Mouse (Mus musculus) hindbrain, postnatal 0 days (tissue): ENCODE measurements at regions not wholly inside any gene's neighbourhood (a gene's known extent, or its start where the extent isn't known, plus 50 kb on each side); places are given as distances from the start of the nearest gene placed in this dataset.

Source experiments
- ATAC-seq: fragments of 200-750 bp; cut with Nextera tagmentation; 2 replicates; pipeline ENCODE4 v1.8.0; 2017; ENCODE audit warnings: mild to moderate bottlenecking, moderate TSS enrichment, moderate library complexity
- DNase-seq: peaks from one replicate; pipeline ENCODE4 v3.0.0-alpha.2; 2015; ENCODE audit warnings: low spot score
- H3K27ac ChIP-seq: fragments of 300-500 bp; sonication (generic); 2 replicates; pipeline ENCODE4 v1.5.1; 2014; ENCODE audit warnings: mild to moderate bottlenecking
- H3K27me3 ChIP-seq: fragments of 300-500 bp; sonication (generic); 2 replicates; pipeline ENCODE4 v1.6.1; 2014; ENCODE audit warnings: low read length, mixed read lengths; ENCODE audit not compliant: insufficient read depth
- H3K36me3 ChIP-seq: fragments of 300-500 bp; sonication (generic); 2 replicates; pipeline ENCODE4 v1.6.1; 2014; ENCODE audit warnings: low read length, mixed read lengths; ENCODE audit not compliant: insufficient read depth
- H3K4me1 ChIP-seq: fragments of 300-500 bp; sonication (generic); 2 replicates; pipeline ENCODE4 v1.6.1; 2014; ENCODE audit warnings: antibody characterized with exemption, low read length, mixed read lengths; ENCODE audit not compliant: insufficient read depth
- H3K4me2 ChIP-seq: fragments of 300-500 bp; sonication (generic); 2 replicates; pipeline ENCODE4 v1.6.1; 2014; ENCODE audit warnings: low read depth, mild to moderate bottlenecking, low read length, moderate library complexity, mixed read lengths
- H3K4me3 ChIP-seq: fragments of 300-500 bp; sonication (generic); 2 replicates; pipeline ENCODE4 v1.5.1; 2014; ENCODE audit warnings: low read length
- H3K9ac ChIP-seq: fragments of 300-500 bp; sonication (generic); replicated peaks from 2 replicates; pipeline ENCODE4 v1.6.1; 2014; ENCODE audit warnings: mild to moderate bottlenecking, low read length, moderate library complexity, mixed read lengths
- H3K9me3 ChIP-seq: fragments of 300-500 bp; sonication (generic); 2 replicates; pipeline ENCODE4 v1.6.1; 2016; ENCODE audit warnings: low read length, mixed read lengths
- CTCF ChIP-seq: IDR thresholded peaks from 2 replicates; pipeline ENCODE4 v1.5.1; 2016; ENCODE audit warnings: antibody characterized with exemption, control low read depth, low read depth
- WGBS: fragments of 180-500 bp; shearing (Covaris S2); extraction: QIAGEN DNeasy Blood & Tissue Kit; methylation state at CpG from one replicate; pipeline ENCODE4 v1.1.7; 2014; 5-methylcytosine and 5-hydroxymethylcytosine counted together

DNA sequence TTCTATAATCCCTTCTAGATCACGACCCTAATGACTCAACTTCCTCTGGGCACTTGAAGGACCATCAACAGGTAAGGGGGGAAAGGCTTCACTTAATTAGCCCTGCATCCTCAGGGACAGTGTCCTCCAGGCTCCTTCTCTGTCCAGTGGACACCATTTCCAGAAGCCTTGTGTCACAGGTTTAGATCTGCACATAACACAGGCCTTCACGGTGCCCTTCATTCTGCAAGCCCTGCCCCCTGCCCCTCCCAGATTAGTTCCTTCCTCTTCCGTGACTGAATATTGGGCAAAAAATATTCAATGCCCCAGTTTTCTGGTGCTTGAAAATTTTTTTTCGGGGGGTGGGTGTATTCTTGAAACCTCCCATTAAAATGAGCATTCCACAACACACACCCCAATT, 92.9 kb downstream of the Gas1 start:
- no peaks in the 10 kb centered on the region for H3K27me3 ChIP-seq
- no peak overlapping the region for H3K27ac ChIP-seq
- no peak overlapping the region for H3K4me3 ChIP-seq
- DNase-seq (no peak), ATAC-seq (no peak)
- no peak overlapping the region for H3K9ac ChIP-seq
- no peaks in the 10 kb centered on the region for H3K9me3 ChIP-seq
- H3K4me2 ChIP-seq: no peak overlapping the region
- 64% methylated on average over 4 of the region's 4 CpGs for WGBS
- no peaks in the 10 kb centered on the region for H3K4me1 ChIP-seq
- TF ChIP-seq CTCF: no peak
- no peaks in the 10 kb centered on the region for H3K36me3 ChIP-seq

DNA sequence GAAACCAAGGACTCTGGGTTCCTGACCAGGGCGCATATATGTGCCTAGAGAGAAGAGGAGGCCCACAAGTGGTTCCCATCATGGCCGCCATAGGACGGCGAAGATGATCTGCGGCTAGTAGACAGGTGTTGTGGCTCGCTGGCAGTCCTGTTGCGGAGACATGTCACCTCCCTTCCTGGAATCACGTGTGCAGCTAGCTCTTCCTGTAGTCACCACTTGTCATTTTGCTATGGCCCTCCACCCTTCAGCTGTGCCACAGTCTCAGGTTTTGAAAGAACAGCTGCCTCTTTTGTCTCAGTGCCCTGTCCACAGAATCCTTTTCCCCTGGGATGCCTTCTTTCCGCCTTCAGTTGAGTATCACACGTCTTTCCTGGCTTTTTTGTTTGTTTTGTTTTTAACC, 97.1 kb downstream of the Gas1 start:
- DNase-seq: no peak
- 83% methylated on average over 10 of the region's 10 CpGs for WGBS
- H3K4me1 ChIP-seq: 0 out of 2 replicates have a peak, but pooled peaks cover 3% of the 10 kb centered on the region
- H3K27ac ChIP-seq: no peak overlapping the region
- no peak overlapping the region for H3K4me2 ChIP-seq
- H3K9me3 ChIP-seq: no peaks in the 10 kb centered on the region
- no peak overlapping the region for H3K4me3 ChIP-seq
- no peaks in the 10 kb centered on the region for H3K36me3 ChIP-seq
- ATAC-seq: no peak
- no peak for TF ChIP-seq CTCF
- no peak overlapping the region for H3K9ac ChIP-seq
- no peaks in the 10 kb centered on the region for H3K27me3 ChIP-seq

DNA sequence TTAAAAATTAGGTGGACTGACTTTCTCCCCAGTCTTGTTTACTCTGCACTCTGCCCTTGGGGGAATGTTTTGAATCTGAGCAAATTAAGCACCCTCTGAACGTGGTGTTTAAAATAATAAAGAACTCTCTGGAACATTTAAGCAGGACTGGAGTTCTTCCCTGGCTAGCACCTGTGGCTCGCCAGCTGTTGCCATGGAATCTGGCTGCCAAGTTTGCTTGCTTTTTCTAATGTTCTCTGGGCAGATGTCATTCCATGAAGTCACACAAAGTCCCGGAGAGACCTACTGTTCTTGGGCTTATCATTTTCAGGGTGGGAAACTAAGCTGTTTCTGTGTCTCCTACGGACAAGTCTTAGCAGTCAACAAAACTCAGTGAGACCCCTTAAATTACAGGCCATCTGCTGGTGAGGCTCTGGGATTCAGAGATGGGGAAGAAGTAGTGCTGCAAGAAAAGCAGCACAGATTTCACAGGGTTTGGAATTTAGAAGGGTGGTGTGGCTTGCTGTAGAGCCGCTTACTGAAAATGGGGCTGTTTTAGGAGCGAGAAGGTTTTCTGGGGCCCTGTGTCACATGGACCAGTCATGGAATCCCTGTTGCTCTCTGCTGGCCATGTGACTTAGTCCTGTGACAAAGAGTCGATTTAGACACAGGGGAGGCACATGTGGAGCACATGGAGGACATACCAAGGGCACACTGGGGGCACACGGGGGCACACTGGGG, 98.7 kb downstream of the Gas1 start:
- DNase-seq: peak; percentile 26
- Histone ChIP-seq H3K4me1 (0 out of 2 replicates have a peak, but pooled peaks cover 3% of the 10 kb centered on the region), H3K27me3 (no peaks in the 10 kb centered on the region), H3K4me2 (no peak overlapping the region), H3K4me3 (no peak overlapping the region), H3K9me3 (no peaks in the 10 kb centered on the region), H3K36me3 (no peaks in the 10 kb centered on the region), H3K9ac (no peak overlapping the region), H3K27ac (no peak overlapping the region)
- 66% methylated on average over 8 of the region's 8 CpGs for WGBS
- no peak for TF ChIP-seq CTCF
- no peak for ATAC-seq

DNA sequence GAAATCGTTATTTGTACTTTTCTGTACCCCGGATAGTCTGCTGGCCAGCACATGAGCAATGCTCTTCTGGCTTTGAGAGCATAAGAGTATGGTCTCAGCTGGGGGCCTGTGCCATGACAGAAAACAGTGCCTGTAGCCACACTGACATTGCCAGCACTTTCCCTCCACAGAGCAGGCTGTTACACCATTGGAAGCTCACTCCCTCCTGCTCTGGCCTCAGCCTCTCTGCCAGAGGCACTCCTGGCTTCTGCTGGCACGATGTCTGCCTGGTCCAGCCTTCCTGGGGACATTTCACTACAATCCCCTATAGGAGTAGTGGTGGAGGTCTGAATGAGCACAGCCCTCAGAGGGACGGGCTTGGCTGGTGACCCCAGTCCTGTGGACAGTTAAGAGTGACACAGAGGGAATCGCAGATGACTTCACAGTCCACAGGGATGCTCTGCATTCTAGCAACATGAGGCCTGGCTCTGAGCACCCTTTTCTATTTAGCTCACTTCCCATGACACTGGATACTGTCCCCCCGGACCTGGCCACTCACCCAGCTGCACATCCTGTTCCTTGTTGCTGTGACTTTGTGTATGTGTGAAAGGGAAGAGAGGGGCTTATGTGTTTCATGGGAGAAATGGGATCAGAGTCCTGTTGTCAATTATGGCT, 100.9 kb downstream of the Gas1 start:
- TF ChIP-seq CTCF: no peak
- DNase-seq: peak; percentile 57
- Histone ChIP-seq H3K4me2 (no peak overlapping the region), H3K27me3 (no peaks in the 10 kb centered on the region), H3K36me3 (no peaks in the 10 kb centered on the region), H3K4me1 (0 out of 2 replicates have a peak, but pooled peaks cover 3% of the 10 kb centered on the region), H3K9ac (no peak overlapping the region), H3K27ac (no peak overlapping the region), H3K9me3 (no peaks in the 10 kb centered on the region), H3K4me3 (no peak overlapping the region)
- WGBS: 35% methylated on average over 6 of the region's 6 CpGs
- ATAC-seq: peak; percentile 67

DNA sequence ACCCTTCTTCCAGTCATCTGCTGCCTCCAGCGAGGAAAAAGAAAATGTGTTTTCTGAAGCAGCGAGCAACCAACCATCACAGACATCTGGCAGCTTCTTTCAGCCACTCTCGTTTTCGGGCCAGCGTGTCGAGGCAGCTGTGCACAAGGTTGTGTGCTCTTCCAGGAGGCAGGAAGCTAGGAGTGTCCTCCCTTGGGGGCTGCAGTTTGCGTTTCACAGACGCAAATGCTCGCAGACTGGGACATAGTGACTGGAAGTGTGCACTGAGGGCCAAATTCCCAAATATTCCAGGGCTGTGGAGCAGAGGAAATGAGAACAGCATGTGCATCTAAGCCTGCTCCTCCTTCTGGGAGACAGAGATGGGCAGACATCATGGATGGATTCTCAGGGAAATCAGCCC, 105.6 kb downstream of the Gas1 start:
- TF ChIP-seq CTCF: no peak; the same call in 1 of the 2 replicates
- Histone ChIP-seq H3K27ac (no peak overlapping the region), H3K9me3 (no peaks in the 10 kb centered on the region), H3K27me3 (no peaks in the 10 kb centered on the region), H3K4me1 (no peaks in the 10 kb centered on the region), H3K36me3 (no peaks in the 10 kb centered on the region), H3K9ac (no peak overlapping the region), H3K4me3 (no peak overlapping the region), H3K4me2 (no peak overlapping the region)
- WGBS: 43% methylated on average over 9 of the region's 9 CpGs
- ATAC-seq (no peak), DNase-seq (peak; percentile 20)

DNA sequence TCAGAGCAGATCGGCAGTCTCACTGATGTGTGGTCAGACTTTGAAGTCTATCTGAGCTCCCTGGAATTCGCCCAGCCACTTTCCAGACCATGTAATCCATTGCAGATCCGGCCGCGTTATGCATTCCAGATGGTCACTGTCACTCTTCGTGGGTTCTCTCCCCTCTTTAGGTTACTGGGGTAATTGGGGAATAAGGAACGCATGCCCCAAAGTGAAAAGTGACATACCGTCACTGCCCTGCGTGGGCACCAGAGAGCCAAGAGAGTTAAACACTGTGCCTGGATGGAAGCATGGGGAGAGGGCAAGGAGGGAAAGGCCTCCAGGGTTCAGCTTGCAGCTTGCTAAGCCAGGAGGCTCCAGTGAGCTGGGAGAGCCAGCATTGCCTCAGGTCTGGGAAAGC, 108.0 kb downstream of the Gas1 start:
- no peaks in the 10 kb centered on the region for H3K4me1 ChIP-seq
- 38% methylated on average over 9 of the region's 9 CpGs for WGBS
- peak; percentile 46 for TF ChIP-seq CTCF
- no peak overlapping the region for H3K27ac ChIP-seq
- no peaks in the 10 kb centered on the region for H3K9me3 ChIP-seq
- no peaks in the 10 kb centered on the region for H3K27me3 ChIP-seq
- H3K36me3 ChIP-seq: no peaks in the 10 kb centered on the region
- H3K4me2 ChIP-seq: no peak overlapping the region
- H3K4me3 ChIP-seq: no peak overlapping the region
- no peak for DNase-seq
- no peak for ATAC-seq
- H3K9ac ChIP-seq: no peak overlapping the region

DNA sequence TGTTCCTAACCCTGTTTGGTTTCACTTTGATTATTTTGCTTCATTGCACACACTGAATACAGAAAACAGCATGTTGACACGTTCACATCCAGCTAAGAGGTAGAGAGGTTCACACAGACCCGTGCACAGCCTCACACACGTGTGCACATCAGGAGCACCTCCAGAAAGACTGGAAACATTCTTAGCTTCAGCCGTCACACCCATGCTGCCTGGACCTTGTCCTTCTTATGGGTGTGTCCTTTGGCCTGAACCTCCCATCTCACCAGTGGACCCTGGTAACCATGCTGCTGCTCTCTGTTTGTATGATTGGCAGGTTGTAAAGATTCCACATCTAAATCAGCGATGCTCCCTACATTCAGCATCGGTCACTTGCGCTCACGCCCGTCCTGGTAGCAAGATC, 109.8 kb downstream of the Gas1 start:
- DNase-seq (no peak), ATAC-seq (no peak)
- WGBS: 72% methylated on average over 9 of the region's 9 CpGs
- H3K27me3 ChIP-seq: no peaks in the 10 kb centered on the region
- H3K36me3 ChIP-seq: no peaks in the 10 kb centered on the region
- H3K4me2 ChIP-seq: no peak overlapping the region
- no peaks in the 10 kb centered on the region for H3K4me1 ChIP-seq
- H3K9me3 ChIP-seq: no peaks in the 10 kb centered on the region
- TF ChIP-seq CTCF: no peak
- no peak overlapping the region for H3K9ac ChIP-seq
- H3K27ac ChIP-seq: no peak overlapping the region
- no peak overlapping the region for H3K4me3 ChIP-seq
